Mouse (Mus musculus): ENCODE measurements around the gene Alk. TPM values are rescaled to one million over a fixed set of nuclear protein-coding genes. Genes with fewer than 3 reads are reported as not detected.

Gene Alk
- polyA plus RNA-seq, 1 experiment = not detected

DNA sequence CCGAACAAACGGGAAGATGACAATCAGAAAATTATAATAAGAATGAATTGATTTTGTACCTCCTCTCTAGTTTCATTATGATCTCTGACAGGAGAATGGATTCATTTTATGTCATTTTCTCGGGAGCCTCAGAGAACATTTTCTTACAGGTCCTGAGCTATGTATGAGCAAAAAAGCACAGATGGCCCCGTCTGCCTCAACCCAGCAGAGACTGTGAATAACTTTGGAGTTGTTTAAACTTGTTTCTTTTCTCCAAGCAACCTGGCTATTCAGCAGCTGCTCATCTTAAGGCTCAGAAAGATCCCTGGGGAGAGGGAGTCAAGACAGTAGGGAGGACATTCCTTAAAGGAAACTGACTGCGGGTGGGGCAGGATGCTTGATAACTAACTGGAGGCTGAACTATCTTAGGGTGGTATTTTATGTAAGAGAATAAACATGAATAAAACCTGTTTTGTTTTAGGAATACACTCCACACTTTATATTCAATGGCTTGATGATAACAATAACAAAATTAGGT is 126.5 kb downstream of the Alk start:
- no peak overlapping the region for H3K4me3 ChIP-seq (ENCODE audit: low read depth, low read length)
- no peaks in the 10 kb centered on the region for H3K27me3 ChIP-seq (ENCODE audit: control insufficient read depth, insufficient read depth, low read length, poor library complexity, severe bottlenecking)
- H3K27ac ChIP-seq (ENCODE audit: insufficient read depth, low read length) = peak overlapping the region; percentile 36
- H3K9ac ChIP-seq (ENCODE audit: low read depth, poor library complexity, severe bottlenecking) = no peak overlapping the region
- H3K9me3 ChIP-seq (replicated peaks; ENCODE audit: control insufficient read depth, insufficient read depth, low read length, poor library complexity, severe bottlenecking) = peaks cover 2% of the 10 kb centered on the region; the same call in 1 of the 2 replicates
- no peaks in the 10 kb centered on the region for H3K4me1 ChIP-seq (ENCODE audit: control insufficient read depth, insufficient read depth, low read length)
- TF ChIP-seq EP300 (IDR thresholded peaks at IDR 0.05; ENCODE audit: insufficient read depth, low read depth, low read length) (no peak), CTCF (IDR thresholded peaks at IDR 0.05; ENCODE audit: low read depth, low read length) (no peak), POLR2A (IDR thresholded peaks at IDR 0.05; ENCODE audit: insufficient read depth, low read length) (no peak)
- no peaks in the 10 kb centered on the region for H3K36me3 ChIP-seq (ENCODE audit: control insufficient read depth, insufficient read depth, low read length, poor library complexity, severe bottlenecking)

DNA sequence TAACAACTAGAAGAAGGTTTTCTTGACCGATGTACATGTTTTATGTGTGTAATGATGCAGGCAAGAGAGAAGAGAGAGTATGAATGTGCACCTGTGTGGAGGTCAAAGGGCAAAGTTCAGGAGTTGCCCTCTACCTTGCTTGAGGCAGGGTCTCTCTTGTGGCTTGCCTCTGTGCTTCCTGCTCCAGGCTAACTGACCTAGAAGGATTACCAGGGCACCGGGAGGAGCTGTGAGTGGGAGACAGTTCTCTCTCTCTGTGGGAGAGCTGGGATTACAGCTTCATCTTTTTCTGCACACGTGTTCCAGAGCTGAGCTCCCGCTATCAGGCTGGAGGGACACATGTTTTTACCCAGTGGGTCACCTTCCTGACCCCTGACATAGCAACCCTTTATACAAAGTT is 127.5 kb downstream of the Alk start:
- Histone ChIP-seq H3K36me3 (ENCODE audit: control insufficient read depth, insufficient read depth, low read length, poor library complexity, severe bottlenecking) (no peaks in the 10 kb centered on the region), H3K27me3 (ENCODE audit: control insufficient read depth, insufficient read depth, low read length, poor library complexity, severe bottlenecking) (no peaks in the 10 kb centered on the region), H3K9ac (ENCODE audit: low read depth, poor library complexity, severe bottlenecking) (no peak overlapping the region), H3K27ac (ENCODE audit: insufficient read depth, low read length) (no peak overlapping the region), H3K9me3 (replicated peaks; ENCODE audit: control insufficient read depth, insufficient read depth, low read length, poor library complexity, severe bottlenecking) (peaks cover 2% of the 10 kb centered on the region; the same call in 1 of the 2 replicates), H3K4me1 (ENCODE audit: control insufficient read depth, insufficient read depth, low read length) (no peaks in the 10 kb centered on the region), H3K4me3 (ENCODE audit: low read depth, low read length) (no peak overlapping the region)
- TF ChIP-seq CTCF (IDR thresholded peaks at IDR 0.05; ENCODE audit: low read depth, low read length) (no peak), EP300 (IDR thresholded peaks at IDR 0.05; ENCODE audit: insufficient read depth, low read depth, low read length) (no peak), POLR2A (IDR thresholded peaks at IDR 0.05; ENCODE audit: insufficient read depth, low read length) (no peak)

DNA sequence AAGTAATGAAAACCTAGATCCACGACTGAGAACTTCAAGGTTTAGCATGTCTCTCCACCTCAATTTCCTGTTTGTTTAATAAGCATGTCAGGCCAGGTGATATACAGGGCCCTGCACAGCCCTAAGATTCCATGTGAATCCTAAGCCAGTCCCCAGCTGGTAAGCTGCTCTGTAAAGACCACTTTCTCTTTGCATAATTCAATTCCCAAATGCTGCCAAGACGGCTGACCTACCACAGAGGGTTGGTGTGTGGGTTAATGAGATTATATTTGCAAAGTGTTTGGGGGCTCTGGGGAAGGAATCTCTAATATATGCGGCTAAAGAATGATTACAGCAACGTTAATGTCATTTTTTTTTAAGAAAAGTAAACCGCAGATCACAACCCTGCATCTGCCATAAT is 130.3 kb downstream of the Alk start:
- no peaks in the 10 kb centered on the region for H3K4me1 ChIP-seq (ENCODE audit: control insufficient read depth, insufficient read depth, low read length)
- TF ChIP-seq POLR2A (IDR thresholded peaks at IDR 0.05; ENCODE audit: insufficient read depth, low read length) (no peak), CTCF (IDR thresholded peaks at IDR 0.05; ENCODE audit: low read depth, low read length) (no peak), EP300 (IDR thresholded peaks at IDR 0.05; ENCODE audit: insufficient read depth, low read depth, low read length) (no peak)
- H3K4me3 ChIP-seq (ENCODE audit: low read depth, low read length) = no peak overlapping the region
- no peaks in the 10 kb centered on the region for H3K9me3 ChIP-seq (replicated peaks; ENCODE audit: control insufficient read depth, insufficient read depth, low read length, poor library complexity, severe bottlenecking)
- no peak overlapping the region for H3K9ac ChIP-seq (ENCODE audit: low read depth, poor library complexity, severe bottlenecking)
- no peak overlapping the region for H3K27ac ChIP-seq (ENCODE audit: insufficient read depth, low read length)
- no peaks in the 10 kb centered on the region for H3K27me3 ChIP-seq (ENCODE audit: control insufficient read depth, insufficient read depth, low read length, poor library complexity, severe bottlenecking)
- no peaks in the 10 kb centered on the region for H3K36me3 ChIP-seq (ENCODE audit: control insufficient read depth, insufficient read depth, low read length, poor library complexity, severe bottlenecking)

DNA sequence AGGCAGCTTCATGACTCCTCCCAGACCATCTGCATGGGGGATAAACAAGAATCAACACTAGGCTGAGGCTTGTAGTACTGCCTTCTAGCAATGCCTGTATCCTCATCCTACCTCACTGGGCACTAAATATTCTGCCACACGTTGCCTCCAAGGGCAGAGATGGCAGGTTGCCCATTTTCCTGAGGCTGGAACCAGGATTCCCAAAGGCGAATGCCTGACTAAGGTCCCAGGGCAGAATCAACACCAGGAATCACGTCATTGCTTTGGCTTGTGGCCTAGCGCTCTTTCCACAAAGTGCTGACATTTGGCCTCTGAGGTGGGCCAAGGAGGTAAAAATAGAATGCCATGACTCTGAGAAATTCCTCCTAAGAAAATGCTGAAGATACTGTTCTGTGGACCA is 155.9 kb downstream of the Alk start:
- Histone ChIP-seq H3K27ac (ENCODE audit: insufficient read depth, low read length) (no peak overlapping the region), H3K4me1 (ENCODE audit: control insufficient read depth, insufficient read depth, low read length) (no peaks in the 10 kb centered on the region), H3K9me3 (replicated peaks; ENCODE audit: control insufficient read depth, insufficient read depth, low read length, poor library complexity, severe bottlenecking) (peaks cover 10% of the 10 kb centered on the region), H3K4me3 (ENCODE audit: low read depth, low read length) (no peak overlapping the region), H3K27me3 (ENCODE audit: control insufficient read depth, insufficient read depth, low read length, poor library complexity, severe bottlenecking) (no peaks in the 10 kb centered on the region), H3K9ac (ENCODE audit: low read depth, poor library complexity, severe bottlenecking) (no peak overlapping the region), H3K36me3 (ENCODE audit: control insufficient read depth, insufficient read depth, low read length, poor library complexity, severe bottlenecking) (no peaks in the 10 kb centered on the region)
- TF ChIP-seq POLR2A (IDR thresholded peaks at IDR 0.05; ENCODE audit: insufficient read depth, low read length) (no peak), EP300 (IDR thresholded peaks at IDR 0.05; ENCODE audit: insufficient read depth, low read depth, low read length) (no peak)

- no peak overlapping the region for H3K4me3 ChIP-seq (ENCODE audit: low read depth, low read length)
- H3K4me1 ChIP-seq (ENCODE audit: control insufficient read depth, insufficient read depth, low read length) = no peaks in the 10 kb centered on the region
- H3K36me3 ChIP-seq (ENCODE audit: control insufficient read depth, insufficient read depth, low read length, poor library complexity, severe bottlenecking) = no peaks in the 10 kb centered on the region
- H3K9me3 ChIP-seq (replicated peaks; ENCODE audit: control insufficient read depth, insufficient read depth, low read length, poor library complexity, severe bottlenecking) = peaks cover 12% of the 10 kb centered on the region
- TF ChIP-seq POLR2A (IDR thresholded peaks at IDR 0.05; ENCODE audit: insufficient read depth, low read length) = no peak
- no peak for TF ChIP-seq EP300 (IDR thresholded peaks at IDR 0.05; ENCODE audit: insufficient read depth, low read depth, low read length)
- no peak for TF ChIP-seq CTCF (IDR thresholded peaks at IDR 0.05; ENCODE audit: low read depth, low read length)
- no peaks in the 10 kb centered on the region for H3K27me3 ChIP-seq (ENCODE audit: control insufficient read depth, insufficient read depth, low read length, poor library complexity, severe bottlenecking)
- no peak overlapping the region for H3K9ac ChIP-seq (ENCODE audit: low read depth, poor library complexity, severe bottlenecking)
- H3K27ac ChIP-seq (ENCODE audit: insufficient read depth, low read length) = no peak overlapping the region
Observed at GRCm38 (mm10) chr17:72445204-72446177, 158.9 kb downstream of the Alk start.

- Histone ChIP-seq H3K4me1 (ENCODE audit: control insufficient read depth, insufficient read depth, low read length) (no peaks in the 10 kb centered on the region), H3K9me3 (replicated peaks; ENCODE audit: control insufficient read depth, insufficient read depth, low read length, poor library complexity, severe bottlenecking) (no peaks in the 10 kb centered on the region), H3K27me3 (ENCODE audit: control insufficient read depth, insufficient read depth, low read length, poor library complexity, severe bottlenecking) (no peaks in the 10 kb centered on the region), H3K36me3 (ENCODE audit: control insufficient read depth, insufficient read depth, low read length, poor library complexity, severe bottlenecking) (no peaks in the 10 kb centered on the region), H3K9ac (ENCODE audit: low read depth, poor library complexity, severe bottlenecking) (no peak overlapping the region), H3K27ac (ENCODE audit: insufficient read depth, low read length) (no peak overlapping the region), H3K4me3 (ENCODE audit: low read depth, low read length) (no peak overlapping the region)
- no peak for TF ChIP-seq EP300 (IDR thresholded peaks at IDR 0.05; ENCODE audit: insufficient read depth, low read depth, low read length)
- no peak for TF ChIP-seq POLR2A (IDR thresholded peaks at IDR 0.05; ENCODE audit: insufficient read depth, low read length)
- no peak for TF ChIP-seq CTCF (IDR thresholded peaks at IDR 0.05; ENCODE audit: low read depth, low read length)
Observed at GRCm38 (mm10) chr17:72417451-72417850, 187.0 kb downstream of the Alk start.
